Mouse (Mus musculus) embryonic facial prominence, embryonic 15.5 days (tissue): ENCODE data around the gene Dync2h1. TPM values are rescaled to one million over a fixed set of nuclear protein-coding genes. Genes with fewer than 3 reads are reported as not detected.

Experiments used
- ATAC-seq: fragments of 200-750 bp; cut with Nextera tagmentation; 2 replicates; pipeline ENCODE4 v1.8.0; 2017; ENCODE audit warnings: low read depth, moderate TSS enrichment; ENCODE audit not compliant: insufficient number of reproducible peaks, low FRiP score, low TSS enrichment
- H3K27ac ChIP-seq: fragments of 300-500 bp; sonication (generic); replicated peaks from 2 replicates; pipeline ENCODE4 v1.5.1; 2015; ENCODE audit warnings: mild to moderate bottlenecking, inconsistent platforms
- H3K27me3 ChIP-seq: fragments of 300-500 bp; sonication (generic); 2 replicates; pipeline ENCODE4 v1.6.1; 2015; ENCODE audit warnings: inconsistent platforms
- H3K36me3 ChIP-seq: fragments of 300-500 bp; sonication (generic); 2 replicates; pipeline ENCODE4 v1.6.1; 2015; ENCODE audit warnings: mild to moderate bottlenecking, inconsistent platforms
- H3K4me1 ChIP-seq: fragments of 300-500 bp; sonication (generic); 2 replicates; pipeline ENCODE4 v1.6.1; 2015; ENCODE audit warnings: inconsistent platforms
- H3K4me2 ChIP-seq: fragments of 300-500 bp; sonication (generic); replicated peaks from 2 replicates; pipeline ENCODE4 v1.6.1; 2015; ENCODE audit warnings: mild to moderate bottlenecking, inconsistent platforms
- H3K4me3 ChIP-seq: fragments of 300-500 bp; sonication (generic); replicated peaks from 2 replicates; pipeline ENCODE4 v1.5.1; 2015; ENCODE audit warnings: mild to moderate bottlenecking, inconsistent platforms
- H3K9ac ChIP-seq: fragments of 300-500 bp; sonication (generic); 2 replicates; pipeline ENCODE4 v1.6.1; 2015; ENCODE audit warnings: inconsistent platforms
- H3K9me3 ChIP-seq: fragments of 300-500 bp; sonication (generic); replicated peaks from 2 replicates; pipeline ENCODE4 v1.6.1; 2016; ENCODE audit warnings: inconsistent platforms
- WGBS: fragments of 180-500 bp; shearing (Covaris S2); methylation state at CpG from one replicate; pipeline ENCODE4 v1.1.7; 2015; 5-methylcytosine and 5-hydroxymethylcytosine counted together
- polyA plus RNA-seq: library from polyadenylated mRNA; unstranded; fragments of >200 nt; fragmentation: Nextera tagmentation; extraction: Ambion mirVana; gene quantifications from 2 replicates; pipeline ENCODE4 v1.2.1, GENCODE M21; 2015

Dync2h1 gene
- polyA plus RNA-seq, 1 experiment from 2014 or later: 20.1 TPM

GRCm38 (mm10) chr9:7159718-7160117 lies 24.5 kb downstream of the Dync2h1 start:
- no peak overlapping the region for H3K4me2 ChIP-seq
- no peak overlapping the region for H3K4me3 ChIP-seq
- ATAC-seq: no peak
- 36% methylated on average over 3 of the region's 3 CpGs for WGBS
- H3K27ac ChIP-seq: no peak overlapping the region
- peaks cover 5% of the 10 kb centered on the region; the same call in 1 of the 2 replicates for H3K4me1 ChIP-seq
- H3K27me3 ChIP-seq: no peaks in the 10 kb centered on the region
- no peaks in the 10 kb centered on the region for H3K9me3 ChIP-seq
- H3K36me3 ChIP-seq: peaks cover 29% of the 10 kb centered on the region
- H3K9ac ChIP-seq: no peak overlapping the region

GRCm38 (mm10) chr9:7158605-7159004 lies 25.6 kb downstream of the Dync2h1 start:
- Histone ChIP-seq H3K4me1 (peaks cover 5% of the 10 kb centered on the region; the same call in 1 of the 2 replicates), H3K36me3 (peaks cover 30% of the 10 kb centered on the region), H3K27me3 (no peaks in the 10 kb centered on the region), H3K9me3 (no peaks in the 10 kb centered on the region), H3K4me2 (no peak overlapping the region), H3K27ac (no peak overlapping the region), H3K4me3 (no peak overlapping the region), H3K9ac (no peak overlapping the region)
- 86% methylated on average over 7 of the region's 7 CpGs for WGBS
- ATAC-seq: no peak

GRCm38 (mm10) chr9:7154391-7154790 lies 29.9 kb downstream of the Dync2h1 start:
- H3K27me3 ChIP-seq: no peaks in the 10 kb centered on the region
- 92% methylated on average over 2 of the region's 2 CpGs for WGBS
- no peak overlapping the region for H3K4me3 ChIP-seq
- H3K9me3 ChIP-seq: no peaks in the 10 kb centered on the region
- peaks cover 30% of the 10 kb centered on the region for H3K36me3 ChIP-seq
- H3K27ac ChIP-seq: no peak overlapping the region
- H3K4me1 ChIP-seq: no peaks in the 10 kb centered on the region
- ATAC-seq: no peak
- H3K4me2 ChIP-seq: no peak overlapping the region
- H3K9ac ChIP-seq: no peak overlapping the region

GRCm38 (mm10) chr9:7122863-7123262 lies 61.4 kb downstream of the Dync2h1 start:
- no peaks in the 10 kb centered on the region for H3K27me3 ChIP-seq
- 0 out of 2 replicates have a peak, but pooled peaks cover 7% of the 10 kb centered on the region for H3K36me3 ChIP-seq
- no peak for ATAC-seq
- H3K4me3 ChIP-seq: no peak overlapping the region
- no peaks in the 10 kb centered on the region for H3K4me1 ChIP-seq
- no peak overlapping the region for H3K27ac ChIP-seq
- no peaks in the 10 kb centered on the region for H3K9me3 ChIP-seq
- no peak overlapping the region for H3K4me2 ChIP-seq
- no peak overlapping the region for H3K9ac ChIP-seq
- 93% methylated on average over 2 of the region's 2 CpGs for WGBS

- Histone ChIP-seq H3K9me3 (no peaks in the 10 kb centered on the region), H3K4me1 (no peaks in the 10 kb centered on the region), H3K9ac (no peak overlapping the region), H3K4me2 (no peak overlapping the region), H3K36me3 (peaks cover 8% of the 10 kb centered on the region; the same call in 1 of the 2 replicates), H3K27ac (no peak overlapping the region), H3K4me3 (no peak overlapping the region), H3K27me3 (no peaks in the 10 kb centered on the region)
- no peak for ATAC-seq
- 58% methylated on average over 1 of the region's 1 CpGs for WGBS
These were observed 74.1 kb downstream of the Dync2h1 start for GRCm38 (mm10) chr9:7110166-7110565.

- H3K9me3 ChIP-seq: no peaks in the 10 kb centered on the region
- H3K36me3 ChIP-seq: peaks cover 4% of the 10 kb centered on the region; the same call in 1 of the 2 replicates
- H3K4me1 ChIP-seq: no peaks in the 10 kb centered on the region
- H3K9ac ChIP-seq: no peak overlapping the region
- H3K4me2 ChIP-seq: no peak overlapping the region
- no peaks in the 10 kb centered on the region for H3K27me3 ChIP-seq
- H3K4me3 ChIP-seq: no peak overlapping the region
- H3K27ac ChIP-seq: no peak overlapping the region
- ATAC-seq: no peak
These were observed 82.9 kb downstream of the Dync2h1 start for GRCm38 (mm10) chr9:7101361-7101760.

- H3K36me3 ChIP-seq: peaks cover 14% of the 10 kb centered on the region
- no peaks in the 10 kb centered on the region for H3K27me3 ChIP-seq
- ATAC-seq: no peak
- H3K9ac ChIP-seq: no peak overlapping the region
- H3K4me3 ChIP-seq: no peak overlapping the region
- 89% methylated on average over 2 of the region's 2 CpGs for WGBS
- H3K4me2 ChIP-seq: no peak overlapping the region
- no peak overlapping the region for H3K27ac ChIP-seq
- no peaks in the 10 kb centered on the region for H3K4me1 ChIP-seq
- no peaks in the 10 kb centered on the region for H3K9me3 ChIP-seq
These were observed 109.6 kb downstream of the Dync2h1 start for GRCm38 (mm10) chr9:7074625-7075024.

- ATAC-seq: no peak
- H3K9ac ChIP-seq: no peak overlapping the region
- no peak overlapping the region for H3K4me3 ChIP-seq
- no peak overlapping the region for H3K4me2 ChIP-seq
- WGBS: 73% methylated on average over 3 of the region's 3 CpGs
- H3K9me3 ChIP-seq: no peaks in the 10 kb centered on the region
- H3K36me3 ChIP-seq: 0 out of 2 replicates have a peak, but pooled peaks cover 1% of the 10 kb centered on the region
- no peaks in the 10 kb centered on the region for H3K4me1 ChIP-seq
- H3K27ac ChIP-seq: no peak overlapping the region
- H3K27me3 ChIP-seq: no peaks in the 10 kb centered on the region
These were observed 113.4 kb downstream of the Dync2h1 start for GRCm38 (mm10) chr9:7070846-7071245.

GRCm38 (mm10) chr9:7050588-7050987 lies 133.7 kb downstream of the Dync2h1 start:
- H3K27me3 ChIP-seq: no peaks in the 10 kb centered on the region
- H3K4me1 ChIP-seq: no peaks in the 10 kb centered on the region
- H3K9ac ChIP-seq: no peak overlapping the region
- no peak for ATAC-seq
- 73% methylated on average over 3 of the region's 3 CpGs for WGBS
- no peak overlapping the region for H3K4me2 ChIP-seq
- no peaks in the 10 kb centered on the region for H3K9me3 ChIP-seq
- H3K27ac ChIP-seq: no peak overlapping the region
- no peak overlapping the region for H3K4me3 ChIP-seq
- H3K36me3 ChIP-seq: 0 out of 2 replicates have a peak, but pooled peaks cover 5% of the 10 kb centered on the region

- Histone ChIP-seq H3K9ac (no peak overlapping the region), H3K27me3 (no peaks in the 10 kb centered on the region), H3K9me3 (no peaks in the 10 kb centered on the region), H3K4me3 (no peak overlapping the region), H3K27ac (no peak overlapping the region), H3K36me3 (peaks cover 20% of the 10 kb centered on the region), H3K4me2 (no peak overlapping the region), H3K4me1 (no peaks in the 10 kb centered on the region)
- 87% methylated on average over 5 of the region's 5 CpGs for WGBS
- ATAC-seq: no peak
These were observed 141.5 kb downstream of the Dync2h1 start for GRCm38 (mm10) chr9:7042635-7043273.

- H3K4me3 ChIP-seq: no peak overlapping the region
- H3K4me1 ChIP-seq: no peaks in the 10 kb centered on the region
- no peaks in the 10 kb centered on the region for H3K9me3 ChIP-seq
- H3K27ac ChIP-seq: no peak overlapping the region
- no peak overlapping the region for H3K9ac ChIP-seq
- no peak for ATAC-seq
- H3K36me3 ChIP-seq: peaks cover 20% of the 10 kb centered on the region
- H3K4me2 ChIP-seq: no peak overlapping the region
- WGBS: 63% methylated on average over 5 of the region's 5 CpGs
- no peaks in the 10 kb centered on the region for H3K27me3 ChIP-seq
These were observed 143.0 kb downstream of the Dync2h1 start for GRCm38 (mm10) chr9:7041231-7041630.

GRCm38 (mm10) chr9:7032553-7032952 lies 151.7 kb downstream of the Dync2h1 start:
- no peaks in the 10 kb centered on the region for H3K9me3 ChIP-seq
- no peak overlapping the region for H3K9ac ChIP-seq
- no peak overlapping the region for H3K27ac ChIP-seq
- no peaks in the 10 kb centered on the region for H3K27me3 ChIP-seq
- H3K4me2 ChIP-seq: no peak overlapping the region
- H3K36me3 ChIP-seq: peaks cover 15% of the 10 kb centered on the region; the same call in 1 of the 2 replicates
- H3K4me1 ChIP-seq: no peaks in the 10 kb centered on the region
- WGBS: 87% methylated on average over 2 of the region's 2 CpGs
- no peak overlapping the region for H3K4me3 ChIP-seq
- ATAC-seq: no peak
